Comparison of ENCODE assay signal across 1 mouse cellular context in the genomic region with DNA sequence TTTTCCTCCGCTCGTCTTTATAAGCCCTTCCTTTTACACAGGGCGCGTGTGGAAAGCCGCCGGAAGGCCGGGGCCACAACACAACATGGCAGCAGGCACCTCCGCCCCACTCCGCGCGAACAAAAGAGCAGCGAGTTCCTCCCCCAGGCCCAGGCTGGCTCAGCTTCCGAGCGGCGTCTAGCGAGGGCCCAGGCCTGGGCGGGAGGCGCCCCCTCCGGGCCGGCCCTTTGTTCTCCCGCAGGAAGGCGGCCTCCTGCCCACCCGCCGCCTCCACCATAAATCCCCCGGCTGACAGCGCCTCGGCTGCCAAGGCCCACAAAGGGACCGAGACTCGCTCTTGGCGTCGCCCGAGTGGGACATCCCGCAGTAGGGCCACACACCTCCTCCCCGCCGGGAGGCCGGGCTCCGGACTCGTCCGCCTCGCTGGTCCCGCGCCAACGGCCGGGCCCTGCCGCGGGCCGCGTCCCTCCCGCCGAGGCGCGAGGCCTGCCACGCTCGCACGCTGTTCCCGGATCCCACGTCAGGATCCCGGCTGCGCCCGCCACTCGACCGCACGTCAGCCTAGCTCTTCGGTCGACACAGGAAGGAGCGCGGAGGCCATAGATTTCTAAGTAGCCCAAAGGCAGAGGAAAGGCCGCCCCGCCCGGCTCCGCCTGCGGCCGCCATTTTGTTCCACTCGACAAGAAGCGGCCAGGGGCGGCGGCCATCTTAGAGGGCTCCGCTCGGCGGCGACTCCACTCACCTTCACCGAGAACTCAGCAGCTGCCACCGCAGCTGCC.
TF ChIP-seq lines count a peak whose summit lies in the region.

No protein-coding gene starts in this region.

TF ChIP-seq in CH12.LX, 34 proteins besides CTCF, POLR2A, EP300 and RAD21:
- TF ChIP-seq BHLHE40 (IDR thresholded peaks at IDR 0.05; ENCODE audit: low read depth, low read length) (no peak), USF2 (conservative IDR thresholded peaks at IDR 0.05; ENCODE audit: low read depth, low read length) (no peak), MXI1 (IDR thresholded peaks at IDR 0.05; ENCODE audit: low read depth, low read length) (no peak), IRF4 (IDR thresholded peaks at IDR 0.05; ENCODE audit: low read depth, low read length) (no peak), ELF1 (IDR thresholded peaks at IDR 0.05; ENCODE audit: low read depth, low read length) (no peak), NRF1 (IDR thresholded peaks at IDR 0.05; ENCODE audit: low read depth, low read length) (no peak), USF1 (IDR thresholded peaks at IDR 0.05; ENCODE audit: low read depth, low read length) (no peak), PAX5 (IDR thresholded peaks at IDR 0.05; ENCODE audit: low read length) (no peak), ZMIZ1 (IDR thresholded peaks at IDR 0.05; ENCODE audit: low read depth, low read length) (no peak), POLR2AphosphoS2 (IDR thresholded peaks at IDR 0.05; ENCODE audit: low read depth, low read length) (no peak), TCF12 (IDR thresholded peaks at IDR 0.05; ENCODE audit: low read depth, low read length) (no peak), JUND (conservative IDR thresholded peaks at IDR 0.05; ENCODE audit: low read depth, low read length) (no peak), MAX (IDR thresholded peaks at IDR 0.05; ENCODE audit: low read length) (no peak), NELFE (IDR thresholded peaks at IDR 0.05; ENCODE audit: low read depth, low read length) (no peak), ZKSCAN1 (IDR thresholded peaks at IDR 0.05; ENCODE audit: borderline replicate concordance, low read depth, low read length) (no peak), MAZ (IDR thresholded peaks at IDR 0.05; ENCODE audit: low read depth, low read length) (no peak)
